Mouse (Mus musculus) mature B cell (primary cell): ENCODE results near the gene Sipa1l1.

ENCODE experiments used
- in situ Hi-C: fragments of 300-500 bp; cut with MboI; formaldehyde crosslinking; loops from 2 replicates; pipeline ENCODE4 v1.14.3; 2019

Gene Sipa1l1

GRCm38 (mm10) chr12:82334550-82334949, 165.4 kb downstream of the Sipa1l1 start:
- in situ Hi-C loops, result no loop called here

- in situ Hi-C loops, result no loop called here
Observed at GRCm38 (mm10) chr12:82335095-82335494, 166.0 kb downstream of the Sipa1l1 start.

GRCm38 (mm10) chr12:82338550-82338949, 169.4 kb downstream of the Sipa1l1 start:
- in situ Hi-C loops, result no loop called here

- in situ Hi-C loops, result no loop called here
Observed at GRCm38 (mm10) chr12:82339221-82339861, 170.2 kb downstream of the Sipa1l1 start.

- in situ Hi-C loops, result no loop called here
Observed at GRCm38 (mm10) chr12:82340196-82340918, 171.2 kb downstream of the Sipa1l1 start.

- in situ Hi-C loops, result no loop called here
Observed at GRCm38 (mm10) chr12:82341181-82341580, 172.1 kb downstream of the Sipa1l1 start.

- in situ Hi-C loops, result no loop called here
Observed at GRCm38 (mm10) chr12:82341696-82342095, 172.6 kb downstream of the Sipa1l1 start.

GRCm38 (mm10) chr12:82350082-82350481, 181.0 kb downstream of the Sipa1l1 start:
- in situ Hi-C loops, result no loop called here

GRCm38 (mm10) chr12:82350891-82351290, 181.8 kb downstream of the Sipa1l1 start:
- in situ Hi-C loops, result no loop called here

- in situ Hi-C loops, result no loop called here
Observed at GRCm38 (mm10) chr12:82353660-82354059, 184.5 kb downstream of the Sipa1l1 start.

- in situ Hi-C loops, result no loop called here
Observed at GRCm38 (mm10) chr12:82355419-82356149, 186.5 kb downstream of the Sipa1l1 start.

GRCm38 (mm10) chr12:82356476-82356875, 187.4 kb downstream of the Sipa1l1 start:
- in situ Hi-C loops, result no loop called here

GRCm38 (mm10) chr12:82357431-82357830, 188.3 kb downstream of the Sipa1l1 start:
- in situ Hi-C loops, result no loop called here

GRCm38 (mm10) chr12:82362796-82363195, 193.7 kb downstream of the Sipa1l1 start:
- in situ Hi-C loops, result no loop called here

- in situ Hi-C loops, result no loop called here
Observed at GRCm38 (mm10) chr12:82364186-82364585, 195.1 kb downstream of the Sipa1l1 start.

- in situ Hi-C loops, result no loop called here
Observed at GRCm38 (mm10) chr12:82365276-82365875, 196.3 kb downstream of the Sipa1l1 start.

GRCm38 (mm10) chr12:82366754-82367153, 197.6 kb downstream of the Sipa1l1 start:
- in situ Hi-C loops, result no loop called here

GRCm38 (mm10) chr12:82367345-82367744, 198.2 kb downstream of the Sipa1l1 start:
- in situ Hi-C loops, result no loop called here

- in situ Hi-C loops, result no loop called here
Observed at GRCm38 (mm10) chr12:82367986-82368385, 198.9 kb downstream of the Sipa1l1 start.

GRCm38 (mm10) chr12:82369402-82370160, 200.5 kb downstream of the Sipa1l1 start:
- in situ Hi-C loops, result no loop called here

GRCm38 (mm10) chr12:82371266-82371665, 202.1 kb downstream of the Sipa1l1 start:
- in situ Hi-C loops, result no loop called here

- in situ Hi-C loops, result no loop called here
Observed at GRCm38 (mm10) chr12:82374020-82374419, 204.9 kb downstream of the Sipa1l1 start.
